Mouse (Mus musculus): ENCODE data around the gene Macrod2. TPM values are rescaled to one million over a fixed set of nuclear protein-coding genes. Genes with fewer than 3 reads are reported as not detected.

Macrod2 gene
- polyA plus RNA-seq, 1 experiment = 16.3 TPM

- Histone ChIP-seq H3K27me3 (ENCODE audit: control insufficient read depth, insufficient read depth, low read length) (no peaks in the 10 kb centered on the region), H3K27ac (ENCODE audit: control insufficient read depth, insufficient read depth, low read depth, low read length) (no peak overlapping the region), H3K4me1 (ENCODE audit: control insufficient read depth, insufficient read depth, low read length) (no peaks in the 10 kb centered on the region), H3K36me3 (ENCODE audit: control insufficient read depth, insufficient read depth, low read length) (no peaks in the 10 kb centered on the region), H3K4me3 (ENCODE audit: control insufficient read depth, low read depth, low read length) (no peak overlapping the region)
- TF ChIP-seq POLR2A (IDR thresholded peaks at IDR 0.05; ENCODE audit: control insufficient read depth, low read depth, low read length) = no peak
- TF ChIP-seq CTCF (IDR thresholded peaks at IDR 0.05; ENCODE audit: control insufficient read depth, insufficient read depth, insufficient replicate concordance, low read depth, low read length) = no peak
These were observed 166.3 kb downstream of the Macrod2 start for GRCm38 (mm10) chr2:140561426-140561825.

DNA sequence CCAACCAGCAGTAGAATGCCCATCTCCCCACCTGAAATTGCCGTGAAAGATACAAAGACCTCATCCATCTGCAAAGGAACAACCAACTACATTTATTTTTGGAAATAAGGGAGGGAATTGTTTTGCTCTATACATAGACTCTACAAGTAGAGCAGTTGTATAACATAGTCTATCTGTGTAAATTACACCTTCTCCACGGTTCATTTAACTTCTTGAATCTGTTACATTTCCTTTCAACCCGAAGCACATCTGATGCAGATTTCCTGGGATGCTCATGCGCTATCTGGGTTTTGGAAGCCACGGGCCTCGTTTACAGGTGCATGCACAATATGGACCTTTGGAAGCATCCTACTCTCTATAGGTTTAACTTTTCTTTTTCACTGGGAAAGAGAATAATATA, 175.8 kb downstream of the Macrod2 start:
- H3K27me3 ChIP-seq (ENCODE audit: control insufficient read depth, insufficient read depth, low read length) = no peaks in the 10 kb centered on the region
- H3K27ac ChIP-seq (ENCODE audit: control insufficient read depth, insufficient read depth, low read depth, low read length) = no peak overlapping the region
- no peaks in the 10 kb centered on the region for H3K36me3 ChIP-seq (ENCODE audit: control insufficient read depth, insufficient read depth, low read length)
- peaks cover 2% of the 10 kb centered on the region; the same call in 1 of the 2 replicates for H3K4me1 ChIP-seq (ENCODE audit: control insufficient read depth, insufficient read depth, low read length)
- TF ChIP-seq CTCF (IDR thresholded peaks at IDR 0.05; ENCODE audit: control insufficient read depth, insufficient read depth, insufficient replicate concordance, low read depth, low read length) (no peak), POLR2A (IDR thresholded peaks at IDR 0.05; ENCODE audit: control insufficient read depth, low read depth, low read length) (no peak)
- no peak overlapping the region for H3K4me3 ChIP-seq (ENCODE audit: control insufficient read depth, low read depth, low read length)

- H3K4me3 ChIP-seq (ENCODE audit: control insufficient read depth, low read depth, low read length) = no peak overlapping the region
- H3K4me1 ChIP-seq (ENCODE audit: control insufficient read depth, insufficient read depth, low read length) = no peaks in the 10 kb centered on the region
- H3K36me3 ChIP-seq (ENCODE audit: control insufficient read depth, insufficient read depth, low read length) = no peaks in the 10 kb centered on the region
- TF ChIP-seq CTCF (IDR thresholded peaks at IDR 0.05; ENCODE audit: control insufficient read depth, insufficient read depth, insufficient replicate concordance, low read depth, low read length) (no peak), POLR2A (IDR thresholded peaks at IDR 0.05; ENCODE audit: control insufficient read depth, low read depth, low read length) (no peak)
- no peak overlapping the region for H3K27ac ChIP-seq (ENCODE audit: control insufficient read depth, insufficient read depth, low read depth, low read length)
- no peaks in the 10 kb centered on the region for H3K27me3 ChIP-seq (ENCODE audit: control insufficient read depth, insufficient read depth, low read length)
These were observed 197.6 kb downstream of the Macrod2 start for GRCm38 (mm10) chr2:140592537-140593261.

DNA sequence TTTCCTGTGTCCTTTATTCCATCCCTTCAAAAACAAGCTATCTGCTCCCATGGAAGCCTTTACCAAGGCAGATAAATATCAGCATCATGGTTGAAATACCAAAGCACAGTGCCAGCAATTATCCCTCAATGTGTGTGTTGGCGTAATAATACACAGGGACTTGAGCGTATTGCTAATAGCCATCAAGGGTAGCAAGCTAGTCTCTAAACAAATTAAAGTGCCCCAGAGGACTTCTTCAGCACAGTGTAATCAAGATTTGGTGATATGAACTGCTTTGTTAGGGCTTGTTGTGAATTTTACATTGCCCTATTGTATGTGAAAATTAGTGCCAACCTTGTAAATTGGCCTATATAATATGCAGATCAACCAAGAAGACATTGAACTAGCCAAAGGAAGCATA, 201.8 kb downstream of the Macrod2 start:
- Histone ChIP-seq H3K27me3 (ENCODE audit: control insufficient read depth, insufficient read depth, low read length) (no peaks in the 10 kb centered on the region), H3K36me3 (ENCODE audit: control insufficient read depth, insufficient read depth, low read length) (no peaks in the 10 kb centered on the region), H3K4me3 (ENCODE audit: control insufficient read depth, low read depth, low read length) (no peak overlapping the region), H3K27ac (ENCODE audit: control insufficient read depth, insufficient read depth, low read depth, low read length) (no peak overlapping the region), H3K4me1 (ENCODE audit: control insufficient read depth, insufficient read depth, low read length) (no peaks in the 10 kb centered on the region)
- TF ChIP-seq POLR2A (IDR thresholded peaks at IDR 0.05; ENCODE audit: control insufficient read depth, low read depth, low read length) = no peak
- TF ChIP-seq CTCF (IDR thresholded peaks at IDR 0.05; ENCODE audit: control insufficient read depth, insufficient read depth, insufficient replicate concordance, low read depth, low read length) = no peak

DNA sequence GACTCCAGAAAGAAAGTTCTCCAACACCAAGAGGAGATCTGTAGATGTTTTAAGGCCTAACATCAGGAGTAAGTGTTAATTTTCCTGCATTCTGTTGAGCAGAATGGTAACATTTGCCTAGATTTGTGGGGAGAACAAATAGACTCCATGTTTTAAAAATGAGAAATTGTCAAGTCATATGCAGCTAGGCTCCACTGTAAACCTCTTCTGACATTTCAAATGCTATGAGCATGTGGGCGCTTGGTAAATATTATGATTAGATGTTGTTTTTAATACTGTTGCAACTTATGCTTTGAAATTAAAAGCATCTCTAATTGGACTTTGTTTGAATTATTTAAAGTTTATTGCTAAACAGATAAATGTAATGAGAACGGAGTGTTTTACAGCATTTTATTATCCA, 220.3 kb downstream of the Macrod2 start:
- TF ChIP-seq POLR2A (IDR thresholded peaks at IDR 0.05; ENCODE audit: control insufficient read depth, low read depth, low read length) (no peak), CTCF (IDR thresholded peaks at IDR 0.05; ENCODE audit: control insufficient read depth, insufficient read depth, insufficient replicate concordance, low read depth, low read length) (no peak)
- H3K27me3 ChIP-seq (ENCODE audit: control insufficient read depth, insufficient read depth, low read length) = no peaks in the 10 kb centered on the region
- H3K36me3 ChIP-seq (ENCODE audit: control insufficient read depth, insufficient read depth, low read length) = no peaks in the 10 kb centered on the region
- no peak overlapping the region for H3K27ac ChIP-seq (ENCODE audit: control insufficient read depth, insufficient read depth, low read depth, low read length)
- H3K4me3 ChIP-seq (ENCODE audit: control insufficient read depth, low read depth, low read length) = no peak overlapping the region
- H3K4me1 ChIP-seq (ENCODE audit: control insufficient read depth, insufficient read depth, low read length) = no peaks in the 10 kb centered on the region

DNA sequence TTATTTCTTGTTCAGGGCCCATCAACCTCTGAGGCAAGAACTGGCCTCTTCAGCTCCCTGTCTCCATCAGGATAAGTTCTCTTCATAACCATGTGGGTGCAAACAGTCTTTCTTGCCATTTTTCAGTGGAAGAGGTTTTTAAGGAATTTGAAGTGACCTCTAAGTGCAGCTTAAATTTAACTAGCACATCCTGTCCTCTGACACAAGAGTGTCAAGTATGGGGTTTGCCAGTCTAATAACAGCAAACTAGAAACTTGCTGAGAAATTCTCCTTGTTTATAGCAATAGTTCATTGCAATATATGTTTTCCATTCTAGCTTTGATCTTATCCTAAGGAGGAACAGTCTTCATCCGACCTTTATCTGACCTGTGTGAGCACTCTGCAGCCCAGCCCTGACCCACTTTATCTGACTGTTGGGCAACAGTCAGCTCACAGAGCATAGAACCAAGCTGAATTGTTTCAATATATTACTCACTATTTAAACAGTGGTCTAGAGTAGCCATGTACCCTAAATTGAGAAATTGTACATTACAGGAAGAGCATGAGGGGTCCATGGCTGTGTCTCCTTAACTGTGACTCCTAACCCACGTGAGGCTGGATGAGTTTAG, 226.7 kb downstream of the Macrod2 start:
- H3K4me1 ChIP-seq (ENCODE audit: control insufficient read depth, insufficient read depth, low read length) = no peaks in the 10 kb centered on the region
- no peak overlapping the region for H3K4me3 ChIP-seq (ENCODE audit: control insufficient read depth, low read depth, low read length)
- H3K27me3 ChIP-seq (ENCODE audit: control insufficient read depth, insufficient read depth, low read length) = no peaks in the 10 kb centered on the region
- no peaks in the 10 kb centered on the region for H3K36me3 ChIP-seq (ENCODE audit: control insufficient read depth, insufficient read depth, low read length)
- no peak overlapping the region for H3K27ac ChIP-seq (ENCODE audit: control insufficient read depth, insufficient read depth, low read depth, low read length)
- TF ChIP-seq POLR2A (IDR thresholded peaks at IDR 0.05; ENCODE audit: control insufficient read depth, low read depth, low read length) (no peak), CTCF (IDR thresholded peaks at IDR 0.05; ENCODE audit: control insufficient read depth, insufficient read depth, insufficient replicate concordance, low read depth, low read length) (no peak)

DNA sequence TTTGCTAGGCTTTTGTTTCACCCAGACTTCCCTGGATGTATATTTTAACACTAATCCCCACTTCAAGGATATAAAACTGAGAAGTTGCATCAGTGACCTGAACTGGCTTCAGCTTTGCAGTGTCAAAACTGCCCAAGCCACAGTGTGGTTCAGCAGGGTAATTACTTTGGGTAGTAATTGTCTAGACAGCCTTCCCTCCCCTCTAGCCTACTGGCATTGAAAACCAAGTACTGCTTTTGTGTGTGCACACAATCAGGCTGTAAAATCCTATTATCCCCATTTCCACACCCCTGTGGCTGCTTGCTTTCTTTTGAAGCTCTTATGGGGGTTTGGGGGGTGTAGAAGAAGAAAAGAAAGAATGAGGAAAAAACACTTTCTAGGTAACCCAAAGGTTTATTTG, 258.4 kb downstream of the Macrod2 start:
- no peak overlapping the region for H3K4me3 ChIP-seq (ENCODE audit: control insufficient read depth, low read depth, low read length)
- no peaks in the 10 kb centered on the region for H3K4me1 ChIP-seq (ENCODE audit: control insufficient read depth, insufficient read depth, low read length)
- H3K36me3 ChIP-seq (ENCODE audit: control insufficient read depth, insufficient read depth, low read length) = no peaks in the 10 kb centered on the region
- H3K27me3 ChIP-seq (ENCODE audit: control insufficient read depth, insufficient read depth, low read length) = no peaks in the 10 kb centered on the region
- TF ChIP-seq POLR2A (IDR thresholded peaks at IDR 0.05; ENCODE audit: control insufficient read depth, low read depth, low read length) = no peak
- no peak for TF ChIP-seq CTCF (IDR thresholded peaks at IDR 0.05; ENCODE audit: control insufficient read depth, insufficient read depth, insufficient replicate concordance, low read depth, low read length)
- H3K27ac ChIP-seq (ENCODE audit: control insufficient read depth, insufficient read depth, low read depth, low read length) = no peak overlapping the region

All from testis, adult 2 months (tissue).